In genomic region chr1:40225580-40225979, GRCm38 (mm10) we compare ENCODE assay signal across 12 mouse cellular contexts. TPM values are rescaled to one million over a fixed set of nuclear protein-coding genes. Genes with fewer than 3 reads are reported as not detected.
DNase-seq lines count a peak whose midpoint lies in the region; ATAC-seq and TF ChIP-seq lines count a peak whose summit lies in the region.
"Had no signal": no experiment of that assay in that cellular context is flagged by ENCODE, and none has a peak within 500 bp of the region (broad histone marks: within the 10 kb centered on the region; RNA-seq: fewer than 3 reads in every experiment).

No protein-coding gene starts in this region.

- no peaks in the 10 kb centered on the region for H3K36me3 ChIP-seq in kidney, adult 2 months (ENCODE audit: control insufficient read depth, insufficient read depth, low read length)
- no peaks in the 10 kb centered on the region for H3K36me3 ChIP-seq in liver, embryonic 13.5 days
- H3K36me3 ChIP-seq: neural tube, embryonic 12.5 days had no signal

- H3K4me3 ChIP-seq in gastrocnemius, adult 2 months: peak overlapping the region; percentile 64
- 0 out of 2 replicates have a peak overlapping the region, but pooled peaks have one; percentile 4 for H3K4me3 ChIP-seq in kidney, adult 2 months (ENCODE audit: insufficient read depth, low read depth, low read length)
- no peak overlapping the region for H3K4me3 ChIP-seq in liver, embryonic 13.5 days (replicated peaks)
- H3K4me3 ChIP-seq: neural tube, embryonic 12.5 days had no signal

- H3K9ac ChIP-seq in liver, embryonic 13.5 days: no peak overlapping the region
- H3K9ac ChIP-seq: neural tube, embryonic 12.5 days had no signal

- H3K4me2 ChIP-seq in liver, embryonic 13.5 days: peak overlapping the region; percentile 29; the same call in 1 of the 2 replicates
- H3K4me2 ChIP-seq: neural tube, embryonic 12.5 days had no signal

- ATAC-seq in liver, embryonic 13.5 days (ENCODE audit: low read depth): no peak
- ATAC-seq: inflammation-experienced regulatory T-cells, adult 6 months had no signal

- H3K27me3 ChIP-seq in kidney, adult 2 months (replicated peaks; ENCODE audit: control insufficient read depth, insufficient read depth, low read length): no peaks in the 10 kb centered on the region
- H3K27me3 ChIP-seq in liver, embryonic 13.5 days: no peaks in the 10 kb centered on the region
- H3K27me3 ChIP-seq: neural tube, embryonic 12.5 days had no signal

- H3K9me3 ChIP-seq in liver, embryonic 13.5 days (replicated peaks): no peaks in the 10 kb centered on the region
- H3K9me3 ChIP-seq: neural tube, embryonic 12.5 days had no signal

- DNase-seq in gastrocnemius, adult 2 months: no peak
- DNase-seq in gastrocnemius, postnatal 25 days: no peak
- no peak for DNase-seq in kidney, adult 2 months
- DNase-seq in kidney, postnatal 14 days: no peak
- DNase-seq in 3T3-L1 (ENCODE audit: low read depth, low spot score): peak; percentile 54
- no peak for DNase-seq in liver, embryonic 13.5 days
- no peak for DNase-seq in thymus, postnatal 10 days (ENCODE audit: low spot score in 2 of 2)
- DNase-seq in layer of hippocampus, postnatal 10 days (ENCODE audit: low spot score in 2 of 2): no peak
- DNase-seq: cerebellum, adult 18-20 months; lung, postnatal 14 days had no signal

- intact Hi-C loops in gastrocnemius, adult 2 months (cut with DNase I): loop anchor here (10.0 kb wide), 1 partner anchor 149 kb away; no protein-coding TSS in a partner anchor

- 60% methylated on average over 2 of the region's 2 CpGs for WGBS in kidney, adult 2 months
- 32% methylated on average over 2 of the region's 2 CpGs for WGBS in liver, embryonic 13.5 days (ENCODE audit: insufficient replicate concordance)

- peak overlapping the region; percentile 73 for H3K27ac ChIP-seq in gastrocnemius, adult 2 months
- no peak overlapping the region for H3K27ac ChIP-seq in kidney, adult 2 months (ENCODE audit: insufficient read depth, low read depth, low read length)
- H3K27ac ChIP-seq in liver, embryonic 13.5 days: no peak overlapping the region; the same call in 1 of the 2 replicates
- H3K27ac ChIP-seq: neural tube, embryonic 12.5 days had no signal

- no peak for TF ChIP-seq POLR2A in kidney, adult 2 months (IDR thresholded peaks at IDR 0.05; ENCODE audit: low read depth, low read length)

- H3K4me1 ChIP-seq in kidney, adult 2 months (ENCODE audit: control insufficient read depth, insufficient read depth, low read length): no peaks in the 10 kb centered on the region
- H3K4me1 ChIP-seq in liver, embryonic 13.5 days (replicated peaks): peaks cover 41% of the 10 kb centered on the region
- H3K4me1 ChIP-seq: neural tube, embryonic 12.5 days had no signal

- no peak for TF ChIP-seq CTCF in gastrocnemius, adult 2 months (IDR thresholded peaks at IDR 0.05)
- no peak for TF ChIP-seq CTCF in kidney, adult 2 months (conservative IDR thresholded peaks at IDR 0.05; ENCODE audit: insufficient read depth, insufficient read length, low read depth, low read length)

RNA-seq across cellular contexts. Expression of gene Il1r1, which starts 0.7 kb away (rescaled TPM):
- 1 to 10 TPM; 3.0 to 3.4 TPM for total RNA-seq in gastrocnemius, adult 2 months (2021)
- 1 to 10 TPM; 1.8 to 2.3 TPM for total RNA-seq in gastrocnemius, postnatal 25 days (2021)
- 3.3 and 3.4 TPM in 2 replicates for polyA plus RNA-seq in kidney, adult 2 months (2012; rRNA removed)
- polyA plus RNA-seq in liver, embryonic 13.5 days (2015; fragmentation: Nextera tagmentation; extraction: Ambion mirVana): 9.2 and 12.3 TPM in 2 replicates
- total RNA-seq in layer of hippocampus, postnatal 10 days (2021): 1 to 10 TPM; 3.3 to 3.4 TPM
